Mouse (Mus musculus) brain, embryonic 14.5 days (tissue): Measurements from ENCODE around the gene Pik3cd.

ENCODE experiments used
- CTCF ChIP-seq: fragments of 200-500 bp; IDR thresholded peaks from 2 replicates; pipeline ENCODE4 v1.5.1; 2012; ENCODE audit warnings: inconsistent platforms, mild to moderate bottlenecking, moderate library complexity, borderline replicate concordance; ENCODE audit not compliant: insufficient read depth, insufficient read length; ENCODE audit errors: extremely low read depth
- POLR2A ChIP-seq: fragments of 200-500 bp; IDR thresholded peaks from 2 replicates; pipeline ENCODE4 v1.6.1; 2012; ENCODE audit warnings: mild to moderate bottlenecking, inconsistent platforms, borderline replicate concordance; ENCODE audit not compliant: poor library complexity, insufficient read depth, insufficient read length, severe bottlenecking; ENCODE audit errors: extremely low read depth

- TF ChIP-seq POLR2A (no peak), CTCF (peak; percentile 83; the same call in 1 of the 2 replicates)
Measured at GRCm38 (mm10) chr4:149611376-149612044, 90.9 kb downstream of the Pik3cd start.
